ENCODE assay signal across 15 mouse cellular contexts in the genomic region with DNA sequence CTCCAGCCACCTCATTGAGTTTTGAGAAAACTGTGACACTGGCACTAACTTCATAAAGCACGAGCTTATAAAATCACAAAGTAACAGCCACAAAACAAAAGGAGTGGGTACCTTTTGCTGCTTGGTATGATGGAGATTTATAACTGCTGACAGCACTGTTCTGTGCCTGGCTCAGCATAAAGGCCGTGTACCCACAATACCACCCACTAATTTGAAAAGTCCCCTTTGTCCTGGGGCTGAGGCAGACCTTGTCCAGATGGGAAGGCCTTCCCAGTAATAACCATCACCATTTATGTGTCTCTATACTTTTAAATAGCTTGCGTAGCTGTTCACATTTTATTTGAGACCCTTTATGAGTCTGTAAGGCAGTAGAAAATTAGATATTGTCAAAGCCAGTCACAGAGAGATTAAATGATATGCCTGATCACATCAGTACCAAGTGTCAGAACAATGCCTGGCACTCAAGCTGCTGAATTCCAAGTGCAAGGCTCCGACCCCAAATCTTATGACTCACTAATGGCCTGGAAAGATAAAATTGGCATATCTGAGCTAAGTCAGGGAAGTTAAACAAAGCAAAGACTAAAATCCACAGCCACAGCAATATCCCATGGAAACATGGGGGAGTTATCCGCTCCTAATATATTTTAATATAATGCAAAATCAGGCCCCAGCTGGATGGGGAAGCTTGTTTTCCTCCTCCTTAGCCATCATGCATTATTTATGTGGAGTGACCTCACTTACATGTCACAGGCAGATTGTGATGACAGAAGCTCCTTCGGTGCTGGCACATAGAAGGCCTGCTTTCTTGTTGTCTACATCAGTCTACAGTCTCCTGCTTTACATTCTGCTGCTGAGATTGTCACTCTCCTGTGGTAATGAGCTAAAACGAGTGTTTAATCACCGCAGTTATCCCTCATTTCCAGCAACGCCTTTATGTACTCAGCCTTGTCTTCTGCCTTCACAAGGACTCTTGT.
DNase-seq lines count a peak whose midpoint lies in the region; ATAC-seq and TF ChIP-seq lines count a peak whose summit lies in the region.
"Had no signal": no experiment of that assay in that cellular context is flagged by ENCODE, and none has a peak within 500 bp of the region (broad histone marks: within the 10 kb centered on the region; RNA-seq: fewer than 3 reads in every experiment).

No protein-coding gene starts in this region.

- H3K27ac ChIP-seq in forebrain, embryonic 16.5 days (ENCODE audit: low read length), result peak overlapping the region; percentile 64
- peak overlapping the region; percentile 70 for H3K27ac ChIP-seq in midbrain, embryonic 10.5 days (replicated peaks)
- peak overlapping the region; percentile 55; the same call in 1 of the 2 replicates for H3K27ac ChIP-seq in neural tube, embryonic 14.5 days (ENCODE audit: low read depth, low read length)
- H3K27ac ChIP-seq in stomach, postnatal 0 days (replicated peaks), result no peak overlapping the region
- H3K27ac ChIP-seq: limb, embryonic 15.5 days had no signal

- no peaks in the 10 kb centered on the region for H3K9me3 ChIP-seq in forebrain, embryonic 16.5 days (ENCODE audit: control insufficient read depth, low read length)
- no peaks in the 10 kb centered on the region for H3K9me3 ChIP-seq in midbrain, embryonic 10.5 days (replicated peaks)
- H3K9me3 ChIP-seq in neural tube, embryonic 14.5 days (ENCODE audit: control insufficient read depth, low read length), result no peaks in the 10 kb centered on the region
- no peaks in the 10 kb centered on the region for H3K9me3 ChIP-seq in stomach, postnatal 0 days (ENCODE audit: control insufficient read depth, low read length)
- H3K9me3 ChIP-seq: limb, embryonic 15.5 days had no signal

- no peak for TF ChIP-seq EP300 in stomach, postnatal 0 days (optimal IDR thresholded peaks at IDR 0.05)

- whole genome bisulfite sequencing in forebrain, embryonic 16.5 days, result 21% methylated on average over 9 of the region's 9 CpGs
- 56% methylated on average over 9 of the region's 9 CpGs for WGBS in midbrain, embryonic 10.5 days
- 33% methylated on average over 9 of the region's 9 CpGs for WGBS in neural tube, embryonic 14.5 days
- WGBS in stomach, postnatal 0 days, result 56% methylated on average over 9 of the region's 9 CpGs

- DNase-seq in embryo, embryonic 10 days (ENCODE audit: low spot score), result peak; percentile 6
- no peak for DNase-seq in embryo, embryonic 9.5 days (ENCODE audit: extremely low spot score)
- peak; percentile 22 for DNase-seq in midbrain, embryonic 10.5 days (ENCODE audit: low spot score)
- no peak for DNase-seq in layer of hippocampus, postnatal 36 days
- DNase-seq in gastrocnemius, postnatal 14 days, result no peak
- DNase-seq in stomach, postnatal 0 days (ENCODE audit: low spot score), result no peak
- DNase-seq: adrenal gland, adult 8-10 months; cerebellum, adult 11 months; gastrocnemius, postnatal 25 days; kidney, postnatal 36 days; lung, adult 2 months had no signal

- no peak overlapping the region for H3K4me3 ChIP-seq in forebrain, embryonic 16.5 days (replicated peaks; ENCODE audit: low read length)
- no peak overlapping the region for H3K4me3 ChIP-seq in midbrain, embryonic 10.5 days
- H3K4me3 ChIP-seq in neural tube, embryonic 14.5 days (ENCODE audit: low read depth, low read length), result no peak overlapping the region
- H3K4me3 ChIP-seq in stomach, postnatal 0 days (ENCODE audit: low read depth, low read length), result no peak overlapping the region
- H3K4me3 ChIP-seq: limb, embryonic 15.5 days; megakaryocyte, embryonic 14.5 days had no signal

- peaks cover 3% of the 10 kb centered on the region; the same call in 1 of the 2 replicates for H3K4me1 ChIP-seq in forebrain, embryonic 16.5 days (replicated peaks; ENCODE audit: control insufficient read depth, insufficient read depth, low read length)
- peaks cover 7% of the 10 kb centered on the region; the same call in 1 of the 2 replicates for H3K4me1 ChIP-seq in midbrain, embryonic 10.5 days
- H3K4me1 ChIP-seq in neural tube, embryonic 14.5 days (ENCODE audit: control insufficient read depth, insufficient read depth, low read length), result no peaks in the 10 kb centered on the region
- no peaks in the 10 kb centered on the region for H3K4me1 ChIP-seq in stomach, postnatal 0 days (replicated peaks; ENCODE audit: control insufficient read depth, insufficient read depth)
- H3K4me1 ChIP-seq: limb, embryonic 15.5 days; megakaryocyte, embryonic 14.5 days had no signal

- ATAC-seq in forebrain, embryonic 16.5 days, result peak; percentile 95
- ATAC-seq in neural tube, embryonic 14.5 days (ENCODE audit: low read depth), result peak; percentile 73
- ATAC-seq in stomach, postnatal 0 days (ENCODE audit: low FRiP score, low TSS enrichment), result no peak

- no peak for TF ChIP-seq CTCF in stomach, postnatal 0 days (IDR thresholded peaks at IDR 0.05; ENCODE audit: low read depth)

- no peaks in the 10 kb centered on the region for H3K27me3 ChIP-seq in forebrain, embryonic 16.5 days (replicated peaks; ENCODE audit: control insufficient read depth, insufficient read depth, low read length)
- H3K27me3 ChIP-seq in midbrain, embryonic 10.5 days (ENCODE audit: low read depth, poor library complexity, severe bottlenecking), result no peaks in the 10 kb centered on the region
- H3K27me3 ChIP-seq in neural tube, embryonic 14.5 days (ENCODE audit: control insufficient read depth, insufficient read depth, low read length), result no peaks in the 10 kb centered on the region
- no peaks in the 10 kb centered on the region for H3K27me3 ChIP-seq in stomach, postnatal 0 days (ENCODE audit: control insufficient read depth, insufficient read depth, low read length)
- H3K27me3 ChIP-seq: limb, embryonic 15.5 days; megakaryocyte, embryonic 14.5 days had no signal

- no peaks in the 10 kb centered on the region for H3K36me3 ChIP-seq in forebrain, embryonic 16.5 days (ENCODE audit: control insufficient read depth, insufficient read depth)
- H3K36me3 ChIP-seq in midbrain, embryonic 10.5 days, result no peaks in the 10 kb centered on the region
- no peaks in the 10 kb centered on the region for H3K36me3 ChIP-seq in neural tube, embryonic 14.5 days (ENCODE audit: control insufficient read depth, insufficient read depth, low read length)
- H3K36me3 ChIP-seq in stomach, postnatal 0 days (ENCODE audit: control insufficient read depth, insufficient read depth, low read length), result no peaks in the 10 kb centered on the region
- H3K36me3 ChIP-seq: limb, embryonic 15.5 days had no signal

- intact Hi-C loops in gastrocnemius, postnatal 14 days (cut with DNase I; ENCODE audit: low total_unique reads), result no loop called here

- H3K9ac ChIP-seq in forebrain, embryonic 16.5 days (replicated peaks; ENCODE audit: low read depth, low read length), result no peak overlapping the region
- H3K9ac ChIP-seq in neural tube, embryonic 14.5 days (replicated peaks; ENCODE audit: low read depth, low read length), result no peak overlapping the region
- no peak overlapping the region for H3K9ac ChIP-seq in stomach, postnatal 0 days (ENCODE audit: low read length)
- H3K9ac ChIP-seq: limb, embryonic 15.5 days had no signal

- no peak overlapping the region for H3K4me2 ChIP-seq in forebrain, embryonic 16.5 days (ENCODE audit: low read length)
- no peak overlapping the region for H3K4me2 ChIP-seq in neural tube, embryonic 14.5 days (ENCODE audit: low read depth, low read length)
- H3K4me2 ChIP-seq in stomach, postnatal 0 days (replicated peaks; ENCODE audit: low read depth), result no peak overlapping the region
- H3K4me2 ChIP-seq: limb, embryonic 15.5 days had no signal

Comparison
In these comparisons a context has a peak if more than half of its experiments do, and no peak if none do; other contexts are left out.
1. DNase-seq: peak in embryo, embryonic 10 days (single experiment) and midbrain, embryonic 10.5 days (single experiment); none in embryo, embryonic 9.5 days (single experiment), layer of hippocampus, postnatal 36 days (0 of 2), gastrocnemius, postnatal 14 days (single experiment) and stomach, postnatal 0 days (single experiment).